Comparison of ENCODE assay signal across 18 mouse cellular contexts in genomic region chr1:188529606-188530131, GRCm38 (mm10).
DNase-seq lines count a peak whose midpoint lies in the region; ATAC-seq lines count a peak whose summit lies in the region.
"Had no signal": no experiment of that assay in that cellular context is flagged by ENCODE, and none has a peak within 500 bp of the region (broad histone marks: within the 10 kb centered on the region; RNA-seq: fewer than 3 reads in every experiment).

No protein-coding gene starts in this region.

- no peak overlapping the region for H3K9ac ChIP-seq in forebrain, embryonic 12.5 days
- H3K9ac ChIP-seq in forebrain, embryonic 15.5 days (replicated peaks), result no peak overlapping the region
- no peak overlapping the region for H3K9ac ChIP-seq in midbrain, embryonic 14.5 days (replicated peaks; ENCODE audit: low read length)
- no peak overlapping the region for H3K9ac ChIP-seq in midbrain, embryonic 11.5 days (ENCODE audit: low read length)
- H3K9ac ChIP-seq in forebrain, embryonic 14.5 days (ENCODE audit: low read length), result no peak overlapping the region
- H3K9ac ChIP-seq: heart, embryonic 13.5 days; intestine, embryonic 15.5 days had no signal

- peak; percentile 50 for DNase-seq in midbrain, embryonic 14.5 days
- no peak for DNase-seq in midbrain, embryonic 11.5 days (ENCODE audit: low spot score, missing footprints)
- peak; percentile 76 for DNase-seq in forebrain, embryonic 14.5 days (ENCODE audit: low spot score)
- peak; percentile 96 for DNase-seq in retina, postnatal 1 day
- no peak for DNase-seq in lung, postnatal 4 days
- DNase-seq in ovary, adult 18-20 months (ENCODE audit: low spot score), result no peak
- DNase-seq: adrenal gland, adult 8-10 months; cerebellum, adult 2 months; cerebellum, postnatal 10 days; gastrocnemius, postnatal 36 days; heart, postnatal 36 days; kidney, adult 2 months had no signal

- no peaks in the 10 kb centered on the region for H3K4me1 ChIP-seq in forebrain, embryonic 12.5 days
- H3K4me1 ChIP-seq in forebrain, embryonic 15.5 days, result no peaks in the 10 kb centered on the region
- H3K4me1 ChIP-seq in midbrain, embryonic 14.5 days (ENCODE audit: control insufficient read depth, insufficient read depth, low read length), result no peaks in the 10 kb centered on the region
- H3K4me1 ChIP-seq in midbrain, embryonic 11.5 days (ENCODE audit: control insufficient read depth, insufficient read depth, low read length), result no peaks in the 10 kb centered on the region
- 0 out of 2 replicates have a peak, but pooled peaks cover 4% of the 10 kb centered on the region for H3K4me1 ChIP-seq in forebrain, embryonic 14.5 days (ENCODE audit: control insufficient read depth, insufficient read depth, low read length)
- H3K4me1 ChIP-seq: heart, embryonic 13.5 days; intestine, embryonic 15.5 days had no signal

- H3K27ac ChIP-seq in forebrain, embryonic 12.5 days, result no peak overlapping the region
- H3K27ac ChIP-seq in forebrain, embryonic 15.5 days (replicated peaks), result no peak overlapping the region
- no peak overlapping the region for H3K27ac ChIP-seq in midbrain, embryonic 14.5 days (replicated peaks; ENCODE audit: low read depth, low read length)
- H3K27ac ChIP-seq in midbrain, embryonic 11.5 days (ENCODE audit: low read depth, low read length), result no peak overlapping the region
- no peak overlapping the region for H3K27ac ChIP-seq in forebrain, embryonic 14.5 days (ENCODE audit: low read depth, low read length)
- H3K27ac ChIP-seq: heart, embryonic 13.5 days; intestine, embryonic 15.5 days had no signal

- H3K4me3 ChIP-seq in forebrain, embryonic 12.5 days (replicated peaks), result no peak overlapping the region
- H3K4me3 ChIP-seq in forebrain, embryonic 15.5 days, result no peak overlapping the region
- H3K4me3 ChIP-seq in midbrain, embryonic 14.5 days (replicated peaks; ENCODE audit: low read depth, low read length), result no peak overlapping the region
- H3K4me3 ChIP-seq in midbrain, embryonic 11.5 days (ENCODE audit: low read depth, low read length), result no peak overlapping the region
- H3K4me3 ChIP-seq in forebrain, embryonic 14.5 days (ENCODE audit: low read depth, low read length), result no peak overlapping the region
- H3K4me3 ChIP-seq: heart, embryonic 13.5 days; intestine, embryonic 15.5 days had no signal

- no peaks in the 10 kb centered on the region for H3K9me3 ChIP-seq in forebrain, embryonic 12.5 days
- no peaks in the 10 kb centered on the region for H3K9me3 ChIP-seq in forebrain, embryonic 15.5 days
- no peaks in the 10 kb centered on the region for H3K9me3 ChIP-seq in midbrain, embryonic 14.5 days (ENCODE audit: control insufficient read depth, low read length)
- H3K9me3 ChIP-seq in midbrain, embryonic 11.5 days (ENCODE audit: control insufficient read depth, low read length), result no peaks in the 10 kb centered on the region
- 0 out of 2 replicates have a peak, but pooled peaks cover 3% of the 10 kb centered on the region for H3K9me3 ChIP-seq in forebrain, embryonic 14.5 days (replicated peaks; ENCODE audit: control insufficient read depth, low read length)
- H3K9me3 ChIP-seq: intestine, embryonic 15.5 days had no signal

- no peaks in the 10 kb centered on the region for H3K27me3 ChIP-seq in forebrain, embryonic 12.5 days
- H3K27me3 ChIP-seq in forebrain, embryonic 15.5 days, result no peaks in the 10 kb centered on the region
- H3K27me3 ChIP-seq in midbrain, embryonic 14.5 days (ENCODE audit: control insufficient read depth, insufficient read depth, low read length), result no peaks in the 10 kb centered on the region
- no peaks in the 10 kb centered on the region for H3K27me3 ChIP-seq in midbrain, embryonic 11.5 days (ENCODE audit: control insufficient read depth, insufficient read depth, low read length)
- no peaks in the 10 kb centered on the region for H3K27me3 ChIP-seq in forebrain, embryonic 14.5 days (replicated peaks; ENCODE audit: control insufficient read depth, insufficient read depth, low read length)
- H3K27me3 ChIP-seq: CH12.LX; heart, embryonic 13.5 days; intestine, embryonic 15.5 days had no signal

- no peak overlapping the region for H3K4me2 ChIP-seq in forebrain, embryonic 12.5 days
- no peak overlapping the region for H3K4me2 ChIP-seq in forebrain, embryonic 15.5 days (replicated peaks)
- no peak overlapping the region for H3K4me2 ChIP-seq in midbrain, embryonic 14.5 days (ENCODE audit: low read length)
- H3K4me2 ChIP-seq in midbrain, embryonic 11.5 days, result no peak overlapping the region
- H3K4me2 ChIP-seq in forebrain, embryonic 14.5 days (ENCODE audit: low read length), result no peak overlapping the region
- H3K4me2 ChIP-seq: heart, embryonic 13.5 days; intestine, embryonic 15.5 days had no signal

- H3K36me3 ChIP-seq in forebrain, embryonic 12.5 days (replicated peaks), result no peaks in the 10 kb centered on the region
- no peaks in the 10 kb centered on the region for H3K36me3 ChIP-seq in forebrain, embryonic 15.5 days
- H3K36me3 ChIP-seq in midbrain, embryonic 14.5 days (ENCODE audit: control insufficient read depth, insufficient read depth, low read length), result no peaks in the 10 kb centered on the region
- H3K36me3 ChIP-seq in midbrain, embryonic 11.5 days (ENCODE audit: control insufficient read depth, insufficient read depth, low read length), result no peaks in the 10 kb centered on the region
- H3K36me3 ChIP-seq in forebrain, embryonic 14.5 days (ENCODE audit: control insufficient read depth, insufficient read depth, low read length), result no peaks in the 10 kb centered on the region
- H3K36me3 ChIP-seq: heart, embryonic 13.5 days; intestine, embryonic 15.5 days had no signal

- ATAC-seq in forebrain, embryonic 12.5 days (ENCODE audit: low FRiP score), result peak; percentile 75; the same call in 1 of the 2 replicates
- ATAC-seq in forebrain, embryonic 15.5 days (replicated peaks), result no peak
- ATAC-seq in midbrain, embryonic 14.5 days (ENCODE audit: low FRiP score, low TSS enrichment), result no peak
- ATAC-seq in midbrain, embryonic 11.5 days (ENCODE audit: low FRiP score), result no peak
- peak; percentile 61 for ATAC-seq in forebrain, embryonic 14.5 days
- ATAC-seq: hindbrain, embryonic 16.5 days; intestine, embryonic 15.5 days had no signal

- WGBS in forebrain, embryonic 12.5 days, result 45% methylated on average over 6 of the region's 6 CpGs
- WGBS in forebrain, embryonic 15.5 days, result 28% methylated on average over 6 of the region's 6 CpGs
- 67% methylated on average over 6 of the region's 6 CpGs for WGBS in midbrain, embryonic 14.5 days
- WGBS in midbrain, embryonic 11.5 days, result 88% methylated on average over 6 of the region's 6 CpGs
- WGBS in forebrain, embryonic 14.5 days, result 26% methylated on average over 6 of the region's 6 CpGs

Comparison
In these comparisons a context has a peak if more than half of its experiments do, and no peak if none do; other contexts are left out.
1. ATAC-seq: peak in forebrain, embryonic 12.5 days (single experiment) and forebrain, embryonic 14.5 days (single experiment); none in forebrain, embryonic 15.5 days (single experiment), midbrain, embryonic 14.5 days (single experiment) and midbrain, embryonic 11.5 days (single experiment).
2. DNase-seq: peak in midbrain, embryonic 14.5 days (single experiment), forebrain, embryonic 14.5 days (single experiment) and retina, postnatal 1 day (single experiment); none in midbrain, embryonic 11.5 days (single experiment), lung, postnatal 4 days (0 of 2) and ovary, adult 18-20 months (single experiment).